Mouse (Mus musculus): ENCODE measurements around the gene Ptger4. TPM values are rescaled to one million over a fixed set of nuclear protein-coding genes. Genes with fewer than 3 reads are reported as not detected.

The Ptger4 gene
- polyA plus RNA-seq (2014; fragmentation: Illumina TruSeq; extraction: RNeasy Lipid Tissue Mini Kit (QIAGEN cat#74804); ENCODE audit: low read depth, low replicate concordance): 1.6 TPM

GRCm38 (mm10) chr15:5243959-5244905 is at the start of gene Ptger4:
Gene Ptger4, minus strand, starts transcription at chr15:5244187.

GRCm38 (mm10) chr15:5185366-5186292 is 58.4 kb downstream of the Ptger4 start, which contains the start of gene Ttc33:
Gene Ttc33, plus strand, starts transcription at chr15:5185525.

Other genes starting within 250 kb of the Ptger4 start
- gene C7, start 180.4 kb downstream of the Ptger4 start, polyA plus RNA-seq (2014; fragmentation: Illumina TruSeq; extraction: RNeasy Lipid Tissue Mini Kit (QIAGEN cat#74804); ENCODE audit: low read depth, low replicate concordance): 20.2 TPM
- gene Card6, start 135.6 kb downstream of the Ptger4 start, polyA plus RNA-seq (2014; fragmentation: Illumina TruSeq; extraction: RNeasy Lipid Tissue Mini Kit (QIAGEN cat#74804); ENCODE audit: low read depth, low replicate concordance): 6.8 TPM
- 23.4 TPM for gene Rpl37, start 127.5 kb downstream of the Ptger4 start, polyA plus RNA-seq (2014; fragmentation: Illumina TruSeq; extraction: RNeasy Lipid Tissue Mini Kit (QIAGEN cat#74804); ENCODE audit: low read depth, low replicate concordance)
- 135 TPM for gene Prkaa1, start 100.3 kb downstream of the Ptger4 start, polyA plus RNA-seq (2014; fragmentation: Illumina TruSeq; extraction: RNeasy Lipid Tissue Mini Kit (QIAGEN cat#74804); ENCODE audit: low read depth, low replicate concordance)
- gene Ttc33, start 58.7 kb downstream of the Ptger4 start, polyA plus RNA-seq (2014; fragmentation: Illumina TruSeq; extraction: RNeasy Lipid Tissue Mini Kit (QIAGEN cat#74804); ENCODE audit: low read depth, low replicate concordance): 113 TPM

All from adrenal gland, adult 10 weeks (tissue).